Mouse (Mus musculus): ENCODE measurements around the gene Zfp42. TPM values are rescaled to one million over a fixed set of nuclear protein-coding genes. Genes with fewer than 3 reads are reported as not detected.

The Zfp42 gene
- polyA plus RNA-seq, 1 experiment from 2014 or later = not detected

DNA sequence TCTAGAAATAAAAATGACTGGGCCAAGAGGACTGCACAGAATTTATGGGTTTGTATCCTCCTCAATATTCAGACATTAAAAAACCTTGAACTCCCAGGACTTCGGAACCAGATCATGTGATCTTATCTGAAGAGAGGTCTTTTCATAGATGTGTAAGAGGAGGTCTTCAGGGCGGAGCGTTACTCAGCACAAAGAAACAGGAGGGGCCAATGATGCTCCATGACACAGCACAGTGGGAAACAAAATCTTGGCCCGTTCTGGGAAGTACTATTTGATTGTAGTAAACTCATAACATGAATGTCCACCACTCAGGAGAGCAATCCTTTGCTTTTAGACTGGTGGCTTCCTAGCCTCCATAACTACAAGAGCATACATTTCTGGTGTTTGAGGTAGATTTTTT is 12.6 kb downstream of the Zfp42 start:
- 84% methylated on average over 4 of the region's 4 CpGs for WGBS
- no peak overlapping the region for H3K27ac ChIP-seq
- H3K27me3 ChIP-seq = no peaks in the 10 kb centered on the region
- no peak overlapping the region for H3K4me2 ChIP-seq
- no peak overlapping the region for H3K4me3 ChIP-seq
- no peak overlapping the region for H3K9ac ChIP-seq
- no peak for ATAC-seq (ENCODE audit: low FRiP score)
- H3K36me3 ChIP-seq = no peaks in the 10 kb centered on the region
- H3K9me3 ChIP-seq = peaks cover 4% of the 10 kb centered on the region; the same call in 1 of the 2 replicates
- no peaks in the 10 kb centered on the region for H3K4me1 ChIP-seq (replicated peaks)

DNA sequence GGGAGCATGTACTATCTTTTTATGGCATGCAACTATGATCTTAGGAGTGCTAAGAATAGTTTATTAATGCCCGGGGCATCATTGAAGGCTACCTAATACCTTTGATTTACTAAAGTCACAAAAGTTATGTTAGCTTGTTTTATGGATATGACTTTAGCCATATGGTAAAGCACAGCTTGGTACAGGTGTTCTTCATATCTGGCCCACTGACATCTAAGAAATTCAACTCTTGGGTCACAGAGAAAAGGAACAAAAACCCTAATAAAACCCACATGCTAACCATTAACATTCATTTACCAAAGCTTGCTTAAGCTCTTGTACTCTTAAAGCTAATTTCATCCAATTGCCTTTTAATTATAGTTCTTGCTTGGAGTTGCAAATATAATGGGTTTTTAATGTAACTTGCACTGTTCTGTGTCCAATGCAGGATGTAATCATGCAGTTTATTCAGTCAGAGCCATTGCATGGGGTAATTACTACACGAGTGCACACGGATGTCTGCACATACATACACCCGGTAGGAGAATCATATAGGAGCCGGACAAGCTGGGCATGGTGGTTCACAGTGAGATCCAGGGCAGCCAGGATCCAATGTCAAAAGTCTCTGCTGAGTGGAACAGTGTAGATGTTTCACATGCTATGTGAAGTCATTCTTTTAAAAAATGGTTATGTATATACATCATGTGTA is 16.2 kb downstream of the Zfp42 start:
- Histone ChIP-seq H3K36me3 (no peaks in the 10 kb centered on the region), H3K4me3 (no peak overlapping the region), H3K4me1 (replicated peaks) (no peaks in the 10 kb centered on the region), H3K9me3 (no peaks in the 10 kb centered on the region), H3K27ac (no peak overlapping the region), H3K9ac (no peak overlapping the region), H3K27me3 (no peaks in the 10 kb centered on the region), H3K4me2 (no peak overlapping the region)
- no peak for ATAC-seq (ENCODE audit: low FRiP score)
- 78% methylated on average over 5 of the region's 5 CpGs for WGBS

DNA sequence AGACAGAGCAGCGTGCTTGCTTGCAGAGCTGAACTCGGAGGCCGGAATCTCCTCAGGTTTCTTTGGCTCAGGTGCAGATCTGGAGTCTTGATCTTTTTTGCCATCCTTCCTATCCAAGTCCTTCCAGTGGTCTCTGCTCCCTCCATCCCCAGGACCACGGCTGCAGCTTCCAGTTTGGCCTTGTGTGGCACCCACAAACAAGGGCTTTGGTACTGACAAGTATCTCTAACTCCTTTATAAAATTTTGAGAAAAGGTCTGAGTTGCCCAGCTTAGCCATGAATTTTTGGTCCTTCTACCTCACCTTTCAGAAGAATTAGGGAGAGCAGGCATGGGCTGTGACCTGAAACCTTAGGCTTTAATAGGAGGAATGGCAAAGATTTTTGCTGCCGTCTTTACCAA is 17.0 kb downstream of the Zfp42 start:
- no peaks in the 10 kb centered on the region for H3K4me1 ChIP-seq (replicated peaks)
- no peak overlapping the region for H3K27ac ChIP-seq
- no peak overlapping the region for H3K4me2 ChIP-seq
- no peak overlapping the region for H3K4me3 ChIP-seq
- no peak for ATAC-seq (ENCODE audit: low FRiP score)
- no peaks in the 10 kb centered on the region for H3K27me3 ChIP-seq
- H3K36me3 ChIP-seq = no peaks in the 10 kb centered on the region
- no peaks in the 10 kb centered on the region for H3K9me3 ChIP-seq
- no peak overlapping the region for H3K9ac ChIP-seq
- 90% methylated on average over 5 of the region's 5 CpGs for WGBS

DNA sequence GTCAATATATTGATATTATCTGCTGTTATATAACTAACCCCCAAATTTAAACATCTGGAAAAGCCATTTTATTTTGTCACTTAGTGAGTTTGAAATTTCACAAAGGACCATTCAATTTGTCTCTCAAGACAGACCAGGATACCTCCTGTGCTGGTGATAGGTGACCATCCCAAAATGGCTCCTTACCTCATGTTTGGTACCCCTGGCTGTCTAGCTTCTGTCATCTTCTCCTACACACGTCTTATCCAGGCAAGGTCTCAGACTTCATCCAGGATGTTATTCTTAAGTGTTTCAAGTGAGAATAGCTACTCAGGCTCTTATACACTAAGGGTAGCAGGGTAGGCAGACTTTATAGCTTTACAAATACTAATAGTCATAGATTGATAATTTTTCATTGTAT is 17.9 kb downstream of the Zfp42 start:
- H3K4me1 ChIP-seq (replicated peaks) = no peaks in the 10 kb centered on the region
- WGBS = 98% methylated on average over 1 of the region's 1 CpGs
- H3K4me2 ChIP-seq = no peak overlapping the region

DNA sequence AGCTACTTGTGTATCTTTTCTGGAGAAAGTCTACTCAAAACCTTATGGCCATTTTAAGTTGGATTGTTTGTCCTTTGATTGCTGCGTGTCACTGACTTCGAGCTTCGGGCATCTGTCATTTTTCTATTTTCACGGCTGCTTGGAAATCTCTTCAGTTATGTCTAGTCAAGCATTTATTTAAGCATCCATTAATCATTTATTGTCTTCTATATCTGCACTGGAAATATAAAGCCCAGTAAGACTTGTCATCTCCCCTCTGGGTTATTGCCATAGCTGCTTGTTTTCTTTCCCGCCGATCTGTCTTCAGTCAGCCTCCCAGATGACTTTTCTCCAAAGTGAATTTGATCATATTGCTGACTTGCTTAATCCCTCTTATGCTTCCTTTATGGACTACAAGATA is 19.3 kb downstream of the Zfp42 start:
- Histone ChIP-seq H3K9ac (no peak overlapping the region), H3K9me3 (no peaks in the 10 kb centered on the region), H3K27me3 (no peaks in the 10 kb centered on the region), H3K4me1 (replicated peaks) (no peaks in the 10 kb centered on the region), H3K4me3 (no peak overlapping the region), H3K36me3 (no peaks in the 10 kb centered on the region), H3K4me2 (no peak overlapping the region), H3K27ac (no peak overlapping the region)
- 85% methylated on average over 6 of the region's 6 CpGs for WGBS
- no peak for ATAC-seq (ENCODE audit: low FRiP score)

More for the DNA sequence above, 17.9 kb downstream of the Zfp42 start:
- Histone ChIP-seq H3K36me3 (no peaks in the 10 kb centered on the region), H3K9me3 (no peaks in the 10 kb centered on the region), H3K27me3 (no peaks in the 10 kb centered on the region), H3K9ac (no peak overlapping the region), H3K27ac (no peak overlapping the region), H3K4me3 (no peak overlapping the region)
- ATAC-seq (ENCODE audit: low FRiP score) = no peak

DNA sequence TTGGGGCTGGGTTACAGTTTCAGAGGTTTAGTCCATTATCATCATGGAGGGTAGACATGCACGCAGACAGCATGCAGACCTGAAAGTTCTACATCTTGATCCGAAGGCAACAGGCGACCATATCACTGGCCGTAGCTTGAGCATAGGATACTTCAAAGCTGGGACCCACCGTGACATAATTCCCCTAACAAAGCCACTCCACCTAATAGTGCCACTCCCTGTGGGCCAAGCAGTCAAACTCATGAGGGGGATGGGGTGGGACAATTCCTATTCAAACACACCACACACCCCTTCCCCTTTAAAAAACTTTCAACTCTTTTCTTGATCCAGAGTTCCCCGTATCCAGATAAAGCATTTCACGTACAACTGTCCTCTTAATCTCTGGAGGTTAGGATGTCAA is 23.5 kb downstream of the Zfp42 start:
- Histone ChIP-seq H3K27me3 (no peaks in the 10 kb centered on the region), H3K4me3 (no peak overlapping the region), H3K9me3 (no peaks in the 10 kb centered on the region), H3K27ac (no peak overlapping the region), H3K4me2 (no peak overlapping the region), H3K4me1 (replicated peaks) (no peaks in the 10 kb centered on the region), H3K36me3 (no peaks in the 10 kb centered on the region), H3K9ac (no peak overlapping the region)
- no peak for ATAC-seq (ENCODE audit: low FRiP score)
- WGBS = 85% methylated on average over 7 of the region's 7 CpGs

DNA sequence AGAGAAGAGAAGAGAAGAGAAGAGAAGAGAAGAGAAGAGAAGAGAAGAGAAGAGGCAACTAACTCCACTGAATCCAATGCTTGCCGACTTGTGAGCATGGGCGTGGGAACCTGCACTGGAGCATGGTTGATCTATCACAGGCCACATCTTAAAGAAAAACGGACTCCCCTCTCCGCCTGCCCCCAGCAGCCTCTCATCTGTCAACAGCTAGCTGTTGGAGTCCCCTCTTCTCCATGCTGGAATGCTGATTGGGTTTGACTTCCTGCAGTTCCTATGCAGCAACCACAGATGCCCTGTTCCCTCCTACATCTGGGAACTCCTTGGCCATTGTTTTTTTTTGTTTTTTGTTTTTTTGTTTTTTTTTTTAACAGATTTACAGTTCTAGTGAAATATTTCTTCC is 28.4 kb downstream of the Zfp42 start:
- Histone ChIP-seq H3K4me1 (replicated peaks) (no peaks in the 10 kb centered on the region), H3K4me2 (no peak overlapping the region), H3K9ac (no peak overlapping the region), H3K9me3 (no peaks in the 10 kb centered on the region), H3K36me3 (no peaks in the 10 kb centered on the region), H3K4me3 (no peak overlapping the region), H3K27me3 (no peaks in the 10 kb centered on the region), H3K27ac (no peak overlapping the region)
- ATAC-seq (ENCODE audit: low FRiP score) = no peak
- WGBS = 53% methylated on average over 4 of the region's 4 CpGs

DNA sequence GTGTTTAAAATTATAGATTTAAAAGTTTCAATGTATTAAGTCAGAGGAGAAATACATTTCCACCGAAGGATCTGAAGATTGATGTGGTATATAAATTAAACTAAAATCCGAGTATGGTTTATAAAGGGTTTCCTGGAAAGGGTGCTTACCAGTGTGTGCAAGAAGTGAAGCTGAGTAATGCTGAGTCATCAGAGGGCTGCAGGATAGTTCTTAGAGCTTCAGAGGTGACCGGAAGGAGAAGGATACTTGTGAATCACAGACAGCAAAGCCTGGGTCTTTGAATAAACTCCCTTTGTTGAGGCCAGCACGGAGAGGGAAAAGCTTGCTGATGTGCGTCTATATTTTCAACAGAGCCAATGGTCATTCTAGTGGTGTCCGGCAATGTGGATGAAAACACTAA is 45.8 kb downstream of the Zfp42 start:
- H3K4me1 ChIP-seq (replicated peaks) = no peaks in the 10 kb centered on the region
- no peak overlapping the region for H3K27ac ChIP-seq
- H3K9ac ChIP-seq = no peak overlapping the region
- no peak overlapping the region for H3K4me3 ChIP-seq
- no peak overlapping the region for H3K4me2 ChIP-seq
- WGBS = 92% methylated on average over 6 of the region's 6 CpGs
- no peaks in the 10 kb centered on the region for H3K9me3 ChIP-seq
- H3K27me3 ChIP-seq = no peaks in the 10 kb centered on the region
- H3K36me3 ChIP-seq = no peaks in the 10 kb centered on the region
- ATAC-seq (ENCODE audit: low FRiP score) = no peak

DNA sequence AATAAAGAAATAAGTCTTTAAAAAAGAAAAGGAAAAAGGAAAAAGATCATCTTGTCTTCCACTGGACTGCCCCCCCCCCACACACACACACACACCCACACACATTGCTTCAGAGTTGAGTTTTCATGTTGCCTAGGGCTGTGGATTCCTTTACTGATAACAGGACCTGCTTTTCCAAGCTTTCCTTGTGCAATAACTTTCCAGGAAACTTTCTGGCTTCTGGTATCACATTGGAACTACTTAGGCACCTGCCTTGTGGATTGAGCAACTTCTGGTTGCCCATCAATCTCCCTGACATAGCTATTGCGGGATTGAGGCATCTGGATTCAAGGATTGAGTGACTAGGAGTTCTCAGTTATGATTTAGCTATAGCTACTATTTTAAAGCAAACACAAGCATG is 48.9 kb downstream of the Zfp42 start:
- H3K27ac ChIP-seq = no peak overlapping the region
- no peaks in the 10 kb centered on the region for H3K27me3 ChIP-seq
- no peaks in the 10 kb centered on the region for H3K9me3 ChIP-seq
- no peaks in the 10 kb centered on the region for H3K4me1 ChIP-seq (replicated peaks)
- no peak for ATAC-seq (ENCODE audit: low FRiP score)
- no peak overlapping the region for H3K4me3 ChIP-seq
- 94% methylated on average over 1 of the region's 1 CpGs for WGBS
- H3K4me2 ChIP-seq = no peak overlapping the region
- no peaks in the 10 kb centered on the region for H3K36me3 ChIP-seq
- no peak overlapping the region for H3K9ac ChIP-seq

DNA sequence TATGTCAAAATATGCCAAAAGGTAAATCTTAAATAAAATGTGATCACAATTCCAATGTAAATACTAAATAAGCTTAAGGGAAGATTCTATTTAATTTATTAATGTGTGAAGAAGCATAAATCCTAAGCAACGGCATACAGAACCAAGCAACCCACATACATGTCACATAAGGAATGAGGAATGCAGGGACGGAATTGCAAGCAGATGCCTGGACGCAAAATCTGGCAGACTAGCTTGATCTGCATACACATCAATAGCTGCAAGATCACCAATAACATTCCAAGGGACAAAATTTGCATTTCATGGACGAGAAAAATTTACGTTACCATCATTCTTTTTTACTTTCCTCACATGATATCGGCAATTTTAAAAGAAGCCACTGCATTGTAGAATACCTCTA is 51.1 kb downstream of the Zfp42 start:
- Histone ChIP-seq H3K9ac (no peak overlapping the region), H3K27me3 (no peaks in the 10 kb centered on the region), H3K4me1 (replicated peaks) (no peaks in the 10 kb centered on the region), H3K4me2 (no peak overlapping the region), H3K36me3 (no peaks in the 10 kb centered on the region), H3K4me3 (no peak overlapping the region), H3K27ac (no peak overlapping the region), H3K9me3 (no peaks in the 10 kb centered on the region)
- no peak for ATAC-seq (ENCODE audit: low FRiP score)
- WGBS = 82% methylated on average over 6 of the region's 6 CpGs

DNA sequence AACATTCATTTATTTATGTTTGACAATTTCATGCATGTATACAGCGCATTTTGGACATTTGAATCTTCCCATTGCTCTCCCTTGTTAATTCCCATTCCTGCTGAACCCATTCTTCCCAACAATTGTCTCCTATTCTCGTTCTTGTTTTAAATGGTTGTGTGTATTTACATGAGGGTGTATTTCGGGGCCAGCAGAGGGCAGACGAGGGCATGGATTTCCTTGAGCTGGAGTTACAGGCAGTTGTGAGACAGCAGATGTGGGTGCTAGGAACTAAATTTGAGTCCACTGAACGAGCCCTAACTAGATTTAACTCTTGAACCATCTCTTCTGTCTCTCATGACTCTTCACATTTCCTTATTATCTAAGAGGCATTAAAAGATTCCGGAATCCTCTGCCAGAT is 55.1 kb downstream of the Zfp42 start:
- no peaks in the 10 kb centered on the region for H3K4me1 ChIP-seq (replicated peaks)
- 81% methylated on average over 6 of the region's 6 CpGs for WGBS

DNA sequence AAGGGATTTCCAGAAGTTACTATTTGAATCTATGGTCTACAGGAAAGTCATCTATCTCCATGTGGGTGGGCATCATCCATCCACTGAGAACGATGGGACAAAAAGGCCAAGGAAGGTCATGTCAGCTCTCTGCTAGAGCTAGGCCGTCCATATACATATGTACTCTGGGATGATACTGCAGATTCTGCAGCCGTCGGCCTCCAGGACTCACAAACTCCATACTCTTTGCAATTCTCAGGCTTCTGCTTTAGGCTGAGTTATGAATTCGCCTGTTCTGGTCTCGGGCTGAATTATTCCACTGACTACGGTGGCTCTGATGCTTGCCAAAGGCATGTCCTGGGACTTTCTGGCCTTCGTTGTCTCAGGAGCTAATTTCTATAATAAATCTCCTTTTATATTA is 58.1 kb downstream of the Zfp42 start:
- Histone ChIP-seq H3K27me3 (no peaks in the 10 kb centered on the region), H3K9ac (no peak overlapping the region), H3K4me1 (replicated peaks) (no peaks in the 10 kb centered on the region), H3K27ac (no peak overlapping the region), H3K4me3 (no peak overlapping the region), H3K9me3 (no peaks in the 10 kb centered on the region), H3K36me3 (no peaks in the 10 kb centered on the region), H3K4me2 (no peak overlapping the region)
- WGBS = 90% methylated on average over 8 of the region's 8 CpGs
- no peak for ATAC-seq (ENCODE audit: low FRiP score)

More for the DNA sequence above, 55.1 kb downstream of the Zfp42 start:
- Histone ChIP-seq H3K9me3 (no peaks in the 10 kb centered on the region), H3K4me3 (no peak overlapping the region), H3K4me2 (no peak overlapping the region), H3K36me3 (no peaks in the 10 kb centered on the region), H3K27me3 (no peaks in the 10 kb centered on the region), H3K27ac (no peak overlapping the region), H3K9ac (no peak overlapping the region)
- no peak for ATAC-seq (ENCODE audit: low FRiP score)
